18 mouse cellular contexts compared by ENCODE assay signal in the genomic region with DNA sequence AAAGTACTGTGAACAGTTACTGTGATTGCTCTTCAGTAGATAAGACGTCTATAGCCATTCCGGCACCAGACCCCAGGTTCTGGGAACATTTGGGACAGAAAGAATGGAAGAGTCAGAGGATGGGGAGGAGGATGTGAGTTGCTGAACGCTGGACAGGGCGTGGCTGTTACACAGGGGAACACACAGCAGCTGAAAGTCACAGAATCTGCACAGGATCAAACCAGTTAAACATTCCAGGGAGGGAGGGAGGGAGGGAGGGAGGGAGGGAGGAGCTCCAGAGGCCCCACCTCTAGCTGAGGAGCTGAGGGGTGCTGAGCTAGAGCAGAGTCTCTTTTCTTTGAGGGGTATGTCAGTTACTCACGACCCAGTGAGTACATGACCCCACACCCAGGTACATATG. TPM values are rescaled to one million over a fixed set of nuclear protein-coding genes. Genes with fewer than 3 reads are reported as not detected.
DNase-seq lines count a peak whose midpoint lies in the region; ATAC-seq lines count a peak whose summit lies in the region.
"Had no signal": no experiment of that assay in that cellular context is flagged by ENCODE, and none has a peak within 500 bp of the region (broad histone marks: within the 10 kb centered on the region; RNA-seq: fewer than 3 reads in every experiment).

No protein-coding gene starts in this region.

- 65% methylated on average over 5 of the region's 5 CpGs for WGBS in hindbrain, embryonic 11.5 days
- WGBS in hindbrain, embryonic 13.5 days: 63% methylated on average over 5 of the region's 5 CpGs
- 61% methylated on average over 5 of the region's 5 CpGs for WGBS in neural tube, embryonic 15.5 days
- WGBS in intestine, embryonic 16.5 days: 36% methylated on average over 5 of the region's 5 CpGs

- H3K27ac ChIP-seq in hindbrain, embryonic 11.5 days (ENCODE audit: low read depth, low read length): no peak overlapping the region
- no peak overlapping the region for H3K27ac ChIP-seq in hindbrain, embryonic 13.5 days
- H3K27ac ChIP-seq in neural tube, embryonic 15.5 days (replicated peaks): no peak overlapping the region
- H3K27ac ChIP-seq in intestine, embryonic 16.5 days (ENCODE audit: low read length): no peak overlapping the region
- H3K27ac ChIP-seq: limb, embryonic 12.5 days; liver, embryonic 14.5 days; midbrain, embryonic 13.5 days had no signal

- no peak overlapping the region for H3K4me3 ChIP-seq in hindbrain, embryonic 11.5 days (ENCODE audit: low read depth, low read length)
- no peak overlapping the region for H3K4me3 ChIP-seq in hindbrain, embryonic 13.5 days
- H3K4me3 ChIP-seq in neural tube, embryonic 15.5 days (replicated peaks): no peak overlapping the region
- H3K4me3 ChIP-seq in intestine, embryonic 16.5 days (ENCODE audit: low read length): no peak overlapping the region
- H3K4me3 ChIP-seq: heart, embryonic 12.5 days; limb, embryonic 12.5 days; midbrain, embryonic 13.5 days had no signal

- no peaks in the 10 kb centered on the region for H3K27me3 ChIP-seq in hindbrain, embryonic 11.5 days (ENCODE audit: control insufficient read depth, insufficient read depth, low read length)
- H3K27me3 ChIP-seq in hindbrain, embryonic 13.5 days: no peaks in the 10 kb centered on the region
- no peaks in the 10 kb centered on the region for H3K27me3 ChIP-seq in neural tube, embryonic 15.5 days (replicated peaks)
- no peaks in the 10 kb centered on the region for H3K27me3 ChIP-seq in intestine, embryonic 16.5 days (replicated peaks; ENCODE audit: control insufficient read depth, insufficient read depth, low read length)
- H3K27me3 ChIP-seq: heart, embryonic 12.5 days; limb, embryonic 12.5 days; midbrain, embryonic 13.5 days had no signal

- no peak for DNase-seq in hindbrain, embryonic 11.5 days (ENCODE audit: low spot score)
- no peak for DNase-seq in neural tube, embryonic 10.5 days (ENCODE audit: extremely low spot score, low spot score)
- DNase-seq in ovary, postnatal 36 days (ENCODE audit: low spot score): no peak
- no peak for DNase-seq in layer of hippocampus, adult 8-10 months (ENCODE audit: low spot score in 2 of 2)
- DNase-seq: adrenal gland, postnatal 14 days; cerebellum, adult 8-10 months; gastrocnemius, postnatal 36 days; heart, postnatal 36 days; thymus, postnatal 36 days had no signal

- ATAC-seq in hindbrain, embryonic 11.5 days (ENCODE audit: low FRiP score): 0 out of 2 replicates have a peak, but pooled peaks have one; percentile 22
- ATAC-seq in hindbrain, embryonic 13.5 days (ENCODE audit: low FRiP score): no peak
- peak; percentile 14; the same call in 1 of the 2 replicates for ATAC-seq in neural tube, embryonic 15.5 days (ENCODE audit: low FRiP score)
- ATAC-seq in intestine, embryonic 16.5 days: peak; percentile 79
- ATAC-seq: inflammation-experienced regulatory T-cells, adult 6 months; midbrain, embryonic 13.5 days had no signal

- no peak overlapping the region for H3K9ac ChIP-seq in hindbrain, embryonic 11.5 days (ENCODE audit: low read depth, low read length)
- H3K9ac ChIP-seq in hindbrain, embryonic 13.5 days: no peak overlapping the region
- no peak overlapping the region for H3K9ac ChIP-seq in neural tube, embryonic 15.5 days (replicated peaks)
- no peak overlapping the region for H3K9ac ChIP-seq in intestine, embryonic 16.5 days (ENCODE audit: low read depth, low read length)
- H3K9ac ChIP-seq: heart, embryonic 12.5 days; limb, embryonic 12.5 days; liver, embryonic 14.5 days; midbrain, embryonic 13.5 days had no signal

- no peaks in the 10 kb centered on the region for H3K9me3 ChIP-seq in hindbrain, embryonic 11.5 days (ENCODE audit: control insufficient read depth, low read length)
- no peaks in the 10 kb centered on the region for H3K9me3 ChIP-seq in hindbrain, embryonic 13.5 days
- H3K9me3 ChIP-seq in neural tube, embryonic 15.5 days (replicated peaks): no peaks in the 10 kb centered on the region
- no peaks in the 10 kb centered on the region for H3K9me3 ChIP-seq in intestine, embryonic 16.5 days (ENCODE audit: control insufficient read depth, low read length)
- H3K9me3 ChIP-seq: G1E; heart, embryonic 12.5 days; limb, embryonic 12.5 days; midbrain, embryonic 13.5 days had no signal

- H3K4me1 ChIP-seq in hindbrain, embryonic 11.5 days (replicated peaks; ENCODE audit: control insufficient read depth, insufficient read depth, low read length): no peaks in the 10 kb centered on the region
- H3K4me1 ChIP-seq in hindbrain, embryonic 13.5 days (replicated peaks): no peaks in the 10 kb centered on the region
- H3K4me1 ChIP-seq in neural tube, embryonic 15.5 days: no peaks in the 10 kb centered on the region
- H3K4me1 ChIP-seq in intestine, embryonic 16.5 days (ENCODE audit: control insufficient read depth, insufficient read depth, low read length): 0 out of 2 replicates have a peak, but pooled peaks cover 2% of the 10 kb centered on the region
- H3K4me1 ChIP-seq: limb, embryonic 12.5 days; midbrain, embryonic 13.5 days had no signal

- no peaks in the 10 kb centered on the region for H3K36me3 ChIP-seq in hindbrain, embryonic 11.5 days (ENCODE audit: control insufficient read depth, insufficient read depth, low read length)
- H3K36me3 ChIP-seq in hindbrain, embryonic 13.5 days: peaks cover 3% of the 10 kb centered on the region; the same call in 1 of the 2 replicates
- H3K36me3 ChIP-seq in neural tube, embryonic 15.5 days: no peaks in the 10 kb centered on the region
- no peaks in the 10 kb centered on the region for H3K36me3 ChIP-seq in intestine, embryonic 16.5 days (ENCODE audit: control insufficient read depth, insufficient read depth, low read length)
- H3K36me3 ChIP-seq: G1E; heart, embryonic 12.5 days; limb, embryonic 12.5 days had no signal

- H3K4me2 ChIP-seq in hindbrain, embryonic 11.5 days (replicated peaks; ENCODE audit: low read depth, low read length): no peak overlapping the region
- H3K4me2 ChIP-seq in hindbrain, embryonic 13.5 days: no peak overlapping the region
- no peak overlapping the region for H3K4me2 ChIP-seq in neural tube, embryonic 15.5 days
- no peak overlapping the region for H3K4me2 ChIP-seq in intestine, embryonic 16.5 days (ENCODE audit: low read depth, low read length)
- H3K4me2 ChIP-seq: heart, embryonic 12.5 days; limb, embryonic 12.5 days; midbrain, embryonic 13.5 days had no signal

RNA-seq across cellular contexts. Expression of a gene that starts 27.1 kb away (rescaled TPM):
- 123 and 132 TPM in 2 replicates for polyA plus RNA-seq in hindbrain, embryonic 11.5 days (2014; fragmentation: Nextera tagmentation; extraction: Ambion mirVana)
- 115 and 120 TPM in 2 replicates for polyA plus RNA-seq in hindbrain, embryonic 13.5 days (2015; fragmentation: Nextera tagmentation; extraction: Ambion mirVana)
- 99.8 and 112 TPM in 2 replicates for polyA plus RNA-seq in neural tube, embryonic 15.5 days (2015; fragmentation: Nextera tagmentation; extraction: Ambion mirVana)
- 56.9 and 62.2 TPM in 2 replicates for polyA plus RNA-seq in intestine, embryonic 16.5 days (2015; fragmentation: Nextera tagmentation; extraction: Ambion mirVana)
- 10 to 100 TPM; 55.3 to 62.4 (median 60.2) TPM for total RNA-seq in layer of hippocampus, adult 8-10 months (2022)

RNA-seq across cellular contexts. Expression of a gene that starts 31.9 kb away (rescaled TPM):
- 13.0 and 14.2 TPM in 2 replicates for polyA plus RNA-seq in hindbrain, embryonic 11.5 days (2014; fragmentation: Nextera tagmentation; extraction: Ambion mirVana)
- polyA plus RNA-seq in hindbrain, embryonic 13.5 days (2015; fragmentation: Nextera tagmentation; extraction: Ambion mirVana): 11.8 and 12.9 TPM in 2 replicates
- 13.7 and 15.4 TPM in 2 replicates for polyA plus RNA-seq in neural tube, embryonic 15.5 days (2015; fragmentation: Nextera tagmentation; extraction: Ambion mirVana)
- polyA plus RNA-seq in intestine, embryonic 16.5 days (2015; fragmentation: Nextera tagmentation; extraction: Ambion mirVana): 20.9 and 21.7 TPM in 2 replicates
- total RNA-seq in layer of hippocampus, adult 8-10 months (2022): 10 to 100 TPM; 16.5 to 23.1 (median 18.1) TPM

RNA-seq across cellular contexts. Expression of a gene that starts 57.1 kb away (rescaled TPM):
- polyA plus RNA-seq in hindbrain, embryonic 11.5 days (2014; fragmentation: Nextera tagmentation; extraction: Ambion mirVana): 14.1 and 17.2 TPM in 2 replicates
- polyA plus RNA-seq in hindbrain, embryonic 13.5 days (2015; fragmentation: Nextera tagmentation; extraction: Ambion mirVana): 6.8 and 7.0 TPM in 2 replicates
- polyA plus RNA-seq in neural tube, embryonic 15.5 days (2015; fragmentation: Nextera tagmentation; extraction: Ambion mirVana): 3.5 and 5.4 TPM in 2 replicates
- polyA plus RNA-seq in intestine, embryonic 16.5 days (2015; fragmentation: Nextera tagmentation; extraction: Ambion mirVana): 5.4 and 5.9 TPM in 2 replicates
- 10 to 100 TPM in 1 of 4 experiments, 1 to 10 TPM in 3; 6.2 to 10.8 (median 7.4) TPM for total RNA-seq in layer of hippocampus, adult 8-10 months (2022)
